Mouse (Mus musculus): ENCODE results near the gene Spata13. TPM values are rescaled to one million over a fixed set of nuclear protein-coding genes. Genes with fewer than 3 reads are reported as not detected.

Spata13 gene
- total and polyA plus RNA-seq, 3 experiments, result 0.09 to 0.71 TPM; not detected in 1

- peak; percentile 89 for ATAC-seq (ENCODE audit: extremely low read depth, insufficient number of reproducible peaks, low FRiP score, poor library complexity, severe bottlenecking)
- peaks cover 26% of the 10 kb centered on the region for H3K4me1 ChIP-seq (ENCODE audit: insufficient read depth, low read depth, low read length)
- peaks cover 29% of the 10 kb centered on the region for H3K36me3 ChIP-seq (replicated peaks)
- H3K27me3 ChIP-seq (ENCODE audit: insufficient read depth, low read length), result peaks cover 11% of the 10 kb centered on the region
- TF ChIP-seq POLR2AphosphoS5 (IDR thresholded peaks at IDR 0.05; ENCODE audit: insufficient replicate concordance, low read depth, low read length) (no peak), CTCF (IDR thresholded peaks at IDR 0.05; ENCODE audit: low read depth, low read length) (peak; percentile 74)
- DNase-seq (ENCODE audit: low spot score), result peak; percentile 78
- 0 out of 2 replicates have a peak, but pooled peaks cover 3% of the 10 kb centered on the region for H3K9me3 ChIP-seq (replicated peaks)
- peak within 1 kb of the TSS; percentile 89 for H3K4me3 ChIP-seq (ENCODE audit: low read depth, low read length)
These were observed 150.9 kb downstream of the Spata13 start, which contains the start of gene Mipep for GRCm38 (mm10) chr14:60784427-60785315. Gene Mipep, plus strand, starts transcription at chr14:60784573.

DNA sequence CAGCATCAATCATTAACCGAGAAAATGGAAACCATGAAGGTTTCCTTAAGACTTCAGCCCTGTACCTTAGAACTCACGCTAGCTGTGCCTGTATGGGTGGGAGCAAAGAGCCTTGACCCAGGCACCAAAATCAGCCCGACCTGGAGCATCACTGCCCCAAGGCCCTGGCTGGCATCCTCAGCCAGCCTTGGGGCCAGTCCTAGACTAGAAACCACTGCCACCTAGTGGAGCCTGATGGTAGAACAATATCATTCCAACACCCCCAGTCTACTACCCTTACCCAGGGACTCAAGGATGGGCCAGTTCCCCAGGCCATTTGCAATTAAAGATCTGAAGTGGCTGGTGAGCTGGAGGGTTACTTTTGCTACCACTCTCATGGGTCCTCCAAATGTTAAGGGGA is 156.3 kb downstream of the Spata13 start:
- no peak for TF ChIP-seq GATA2 (IDR thresholded peaks at IDR 0.05; ENCODE audit: borderline replicate concordance, low read depth, low read length)
- peak; percentile 40 for TF ChIP-seq CTCF (IDR thresholded peaks at IDR 0.05; ENCODE audit: low read depth, low read length)
- H3K4me1 ChIP-seq (ENCODE audit: insufficient read depth, low read depth, low read length), result peaks cover 6% of the 10 kb centered on the region
- DNase-seq (ENCODE audit: low spot score) (peak; percentile 55), ATAC-seq (ENCODE audit: extremely low read depth, insufficient number of reproducible peaks, low FRiP score, poor library complexity, severe bottlenecking) (peak; percentile 45; the same call in 1 of the 2 replicates)
- no peaks in the 10 kb centered on the region for H3K9me3 ChIP-seq (replicated peaks)
- no peak overlapping the region for H3K4me3 ChIP-seq (ENCODE audit: low read depth, low read length)
- H3K36me3 ChIP-seq (replicated peaks), result peaks cover 62% of the 10 kb centered on the region
- H3K27me3 ChIP-seq (ENCODE audit: insufficient read depth, low read length), result no peaks in the 10 kb centered on the region

GRCm38 (mm10) chr14:60796600-60797322 is 163.0 kb downstream of the Spata13 start:
- DNase-seq (ENCODE audit: low spot score), result no peak
- TF ChIP-seq CTCF (IDR thresholded peaks at IDR 0.05; ENCODE audit: low read depth, low read length), result no peak
- no peak for TF ChIP-seq GATA1 (IDR thresholded peaks at IDR 0.05; ENCODE audit: borderline replicate concordance, low read length)
- no peak for TF ChIP-seq GATA2 (IDR thresholded peaks at IDR 0.05; ENCODE audit: borderline replicate concordance, low read depth, low read length)
- TF ChIP-seq POLR2AphosphoS5 (IDR thresholded peaks at IDR 0.05; ENCODE audit: insufficient replicate concordance, low read depth, low read length), result no peak
- TF ChIP-seq TAL1 (conservative IDR thresholded peaks at IDR 0.05; ENCODE audit: low read depth, low read length), result no peak
- Histone ChIP-seq H3K9me3 (replicated peaks) (no peaks in the 10 kb centered on the region), H3K4me3 (ENCODE audit: low read depth, low read length) (no peak overlapping the region), H3K27me3 (ENCODE audit: insufficient read depth, low read length) (no peaks in the 10 kb centered on the region), H3K36me3 (replicated peaks) (peaks cover 64% of the 10 kb centered on the region), H3K4me1 (ENCODE audit: insufficient read depth, low read depth, low read length) (no peaks in the 10 kb centered on the region)
- no peak for ATAC-seq (ENCODE audit: extremely low read depth, insufficient number of reproducible peaks, low FRiP score, poor library complexity, severe bottlenecking)

DNA sequence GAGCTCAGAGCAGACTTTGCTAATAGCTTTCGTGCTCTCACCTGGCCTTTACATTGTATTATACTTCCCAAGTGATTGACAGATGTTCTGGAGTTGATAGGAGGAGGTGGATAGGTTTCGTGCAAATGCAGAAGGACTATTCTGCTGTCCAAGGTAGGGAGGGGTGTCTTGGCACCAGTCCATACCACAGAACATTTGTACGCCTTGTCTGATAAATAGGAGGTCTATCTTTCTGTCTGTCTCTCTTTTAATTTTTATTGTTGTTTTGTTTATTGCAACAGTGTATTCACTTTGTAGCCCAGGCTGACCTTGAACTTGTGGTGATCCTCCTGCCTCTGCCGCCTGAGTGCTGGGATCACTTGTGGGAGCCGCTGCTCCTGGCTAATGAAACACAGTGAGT is 163.8 kb downstream of the Spata13 start:
- no peaks in the 10 kb centered on the region for H3K27me3 ChIP-seq (ENCODE audit: insufficient read depth, low read length)
- H3K9me3 ChIP-seq (replicated peaks), result no peaks in the 10 kb centered on the region
- no peak overlapping the region for H3K4me3 ChIP-seq (ENCODE audit: low read depth, low read length)
- ATAC-seq (ENCODE audit: extremely low read depth, insufficient number of reproducible peaks, low FRiP score, poor library complexity, severe bottlenecking), result no peak
- H3K4me1 ChIP-seq (ENCODE audit: insufficient read depth, low read depth, low read length), result no peaks in the 10 kb centered on the region
- peaks cover 66% of the 10 kb centered on the region for H3K36me3 ChIP-seq (replicated peaks)
- no peak for DNase-seq (ENCODE audit: low spot score)
- no peak for TF ChIP-seq POLR2AphosphoS5 (IDR thresholded peaks at IDR 0.05; ENCODE audit: insufficient replicate concordance, low read depth, low read length)
- TF ChIP-seq GATA1 (IDR thresholded peaks at IDR 0.05; ENCODE audit: borderline replicate concordance, low read length), result no peak
- no peak for TF ChIP-seq CTCF (IDR thresholded peaks at IDR 0.05; ENCODE audit: low read depth, low read length)

- H3K9me3 ChIP-seq (replicated peaks), result no peaks in the 10 kb centered on the region
- no peak for ATAC-seq (ENCODE audit: extremely low read depth, insufficient number of reproducible peaks, low FRiP score, poor library complexity, severe bottlenecking)
- H3K36me3 ChIP-seq (replicated peaks), result peaks cover 73% of the 10 kb centered on the region
- TF ChIP-seq GATA1 (IDR thresholded peaks at IDR 0.05; ENCODE audit: borderline replicate concordance, low read length) (no peak), POLR2AphosphoS5 (IDR thresholded peaks at IDR 0.05; ENCODE audit: insufficient replicate concordance, low read depth, low read length) (no peak), CTCF (IDR thresholded peaks at IDR 0.05; ENCODE audit: low read depth, low read length) (no peak), GATA2 (IDR thresholded peaks at IDR 0.05; ENCODE audit: borderline replicate concordance, low read depth, low read length) (no peak), TAL1 (conservative IDR thresholded peaks at IDR 0.05; ENCODE audit: low read depth, low read length) (no peak)
- H3K27me3 ChIP-seq (ENCODE audit: insufficient read depth, low read length), result no peaks in the 10 kb centered on the region
- H3K4me1 ChIP-seq (ENCODE audit: insufficient read depth, low read depth, low read length), result no peaks in the 10 kb centered on the region
- H3K4me3 ChIP-seq (ENCODE audit: low read depth, low read length), result no peak overlapping the region
- no peak for DNase-seq (ENCODE audit: low spot score)
These were observed 164.9 kb downstream of the Spata13 start for GRCm38 (mm10) chr14:60798721-60799120.

- TF ChIP-seq GATA1 (IDR thresholded peaks at IDR 0.05; ENCODE audit: borderline replicate concordance, low read length) (no peak), TAL1 (conservative IDR thresholded peaks at IDR 0.05; ENCODE audit: low read depth, low read length) (no peak), POLR2AphosphoS5 (IDR thresholded peaks at IDR 0.05; ENCODE audit: insufficient replicate concordance, low read depth, low read length) (no peak), GATA2 (IDR thresholded peaks at IDR 0.05; ENCODE audit: borderline replicate concordance, low read depth, low read length) (no peak), CTCF (IDR thresholded peaks at IDR 0.05; ENCODE audit: low read depth, low read length) (no peak)
- no peak for ATAC-seq (ENCODE audit: extremely low read depth, insufficient number of reproducible peaks, low FRiP score, poor library complexity, severe bottlenecking)
- Histone ChIP-seq H3K9me3 (replicated peaks) (no peaks in the 10 kb centered on the region), H3K27me3 (ENCODE audit: insufficient read depth, low read length) (no peaks in the 10 kb centered on the region), H3K4me1 (ENCODE audit: insufficient read depth, low read depth, low read length) (no peaks in the 10 kb centered on the region), H3K4me3 (ENCODE audit: low read depth, low read length) (no peak overlapping the region), H3K36me3 (replicated peaks) (peaks cover 82% of the 10 kb centered on the region)
- no peak for DNase-seq (ENCODE audit: low spot score)
These were observed 166.2 kb downstream of the Spata13 start for GRCm38 (mm10) chr14:60799762-60800728.
